Mouse (Mus musculus) E14TG2a.4 (cell line): ENCODE measurements around the gene Mab21l3.

Experiments used
- H3K27me3 ChIP-seq: 2 replicates; pipeline ENCODE4 v1.6.1; 2014; ENCODE audit warnings: low read length, control low read depth; ENCODE audit not compliant: insufficient read depth
- H3K36me3 ChIP-seq: 2 replicates; pipeline ENCODE4 v1.6.1; 2014; ENCODE audit warnings: low read length, control low read depth; ENCODE audit not compliant: insufficient read depth
- H3K4me1 ChIP-seq: replicated peaks from 2 replicates; pipeline ENCODE4 v1.6.1; 2014; ENCODE audit warnings: low read depth, low read length, control low read depth
- H3K4me3 ChIP-seq: replicated peaks from 2 replicates; pipeline ENCODE4 v1.5.1; 2014; ENCODE audit warnings: mild to moderate bottlenecking, low read length
- H3K9me3 ChIP-seq: 2 replicates; pipeline ENCODE4 v1.6.1; 2014; ENCODE audit warnings: low read length, control low read depth
- CTCF ChIP-seq: conservative IDR thresholded peaks from 2 replicates; pipeline ENCODE4 v1.5.1; 2014; ENCODE audit warnings: low read length
- NANOG ChIP-seq: IDR thresholded peaks from 2 replicates; pipeline ENCODE4 v1.6.1; 2014; ENCODE audit warnings: borderline replicate concordance, low read length, mixed read lengths
- POU5F1 ChIP-seq: IDR thresholded peaks from 2 replicates; pipeline ENCODE4 v1.6.1; 2014; ENCODE audit warnings: low read length, borderline replicate concordance

The Mab21l3 gene

GRCm38 (mm10) chr3:101794026-101794425 is 54.7 kb downstream of the Mab21l3 start:
- Histone ChIP-seq H3K4me3 (no peak overlapping the region), H3K27me3 (no peaks in the 10 kb centered on the region), H3K9me3 (no peaks in the 10 kb centered on the region), H3K4me1 (peaks cover 31% of the 10 kb centered on the region), H3K36me3 (no peaks in the 10 kb centered on the region)
- no peak for TF ChIP-seq CTCF
- TF ChIP-seq POU5F1: no peak
- TF ChIP-seq NANOG: no peak

GRCm38 (mm10) chr3:101792191-101792590 is 56.6 kb downstream of the Mab21l3 start:
- peaks cover 22% of the 10 kb centered on the region for H3K4me1 ChIP-seq
- no peaks in the 10 kb centered on the region for H3K27me3 ChIP-seq
- no peak overlapping the region for H3K4me3 ChIP-seq
- TF ChIP-seq POU5F1: no peak
- no peak for TF ChIP-seq NANOG
- no peak for TF ChIP-seq CTCF
- H3K36me3 ChIP-seq: no peaks in the 10 kb centered on the region
- no peaks in the 10 kb centered on the region for H3K9me3 ChIP-seq

GRCm38 (mm10) chr3:101784768-101785424 is 63.9 kb downstream of the Mab21l3 start:
- TF ChIP-seq CTCF: no peak
- no peak for TF ChIP-seq NANOG
- TF ChIP-seq POU5F1: no peak

GRCm38 (mm10) chr3:101783793-101784192 is 65.0 kb downstream of the Mab21l3 start:
- no peaks in the 10 kb centered on the region for H3K27me3 ChIP-seq
- no peaks in the 10 kb centered on the region for H3K9me3 ChIP-seq
- H3K4me3 ChIP-seq: no peak overlapping the region
- peaks cover 9% of the 10 kb centered on the region for H3K4me1 ChIP-seq
- H3K36me3 ChIP-seq: no peaks in the 10 kb centered on the region
- TF ChIP-seq CTCF: no peak
- TF ChIP-seq NANOG: no peak
- no peak for TF ChIP-seq POU5F1

More at GRCm38 (mm10) chr3:101784768-101785424, 63.9 kb downstream of the Mab21l3 start:
- Histone ChIP-seq H3K4me1 (no peaks in the 10 kb centered on the region), H3K36me3 (no peaks in the 10 kb centered on the region), H3K4me3 (no peak overlapping the region), H3K9me3 (no peaks in the 10 kb centered on the region), H3K27me3 (no peaks in the 10 kb centered on the region)

- Histone ChIP-seq H3K9me3 (no peaks in the 10 kb centered on the region), H3K27me3 (no peaks in the 10 kb centered on the region), H3K4me3 (no peak overlapping the region), H3K4me1 (peaks cover 14% of the 10 kb centered on the region), H3K36me3 (no peaks in the 10 kb centered on the region)
- TF ChIP-seq NANOG: no peak
- TF ChIP-seq POU5F1: no peak
- TF ChIP-seq CTCF: no peak
These were observed 67.8 kb downstream of the Mab21l3 start for GRCm38 (mm10) chr3:101780874-101781483.

GRCm38 (mm10) chr3:101778896-101779665 is 69.7 kb downstream of the Mab21l3 start:
- Histone ChIP-seq H3K4me3 (no peak overlapping the region), H3K9me3 (no peaks in the 10 kb centered on the region), H3K27me3 (no peaks in the 10 kb centered on the region), H3K4me1 (peaks cover 14% of the 10 kb centered on the region), H3K36me3 (no peaks in the 10 kb centered on the region)
- TF ChIP-seq POU5F1: no peak
- no peak for TF ChIP-seq NANOG
- TF ChIP-seq CTCF: no peak

GRCm38 (mm10) chr3:101775732-101776131 is 73.0 kb downstream of the Mab21l3 start:
- H3K27me3 ChIP-seq: no peaks in the 10 kb centered on the region
- no peak for TF ChIP-seq NANOG
- TF ChIP-seq POU5F1: no peak
- no peak for TF ChIP-seq CTCF
- H3K9me3 ChIP-seq: no peaks in the 10 kb centered on the region
- no peak overlapping the region for H3K4me3 ChIP-seq
- peaks cover 14% of the 10 kb centered on the region for H3K4me1 ChIP-seq
- no peaks in the 10 kb centered on the region for H3K36me3 ChIP-seq

- peaks cover 13% of the 10 kb centered on the region for H3K9me3 ChIP-seq
- H3K36me3 ChIP-seq: no peaks in the 10 kb centered on the region
These were observed 78.2 kb downstream of the Mab21l3 start for GRCm38 (mm10) chr3:101770540-101770939.

More at GRCm38 (mm10) chr3:101770540-101770939, 78.2 kb downstream of the Mab21l3 start:
- Histone ChIP-seq H3K4me1 (no peaks in the 10 kb centered on the region), H3K27me3 (no peaks in the 10 kb centered on the region), H3K4me3 (no peak overlapping the region)
- no peak for TF ChIP-seq NANOG
- TF ChIP-seq CTCF: no peak
- no peak for TF ChIP-seq POU5F1
